Mouse (Mus musculus) adrenal gland, adult 2 months (tissue): Measurements from ENCODE around the gene Nat10. TPM values are rescaled to one million over a fixed set of nuclear protein-coding genes. Genes with fewer than 3 reads are reported as not detected.

Experiments used
- DNase-seq: peaks from one replicate; pipeline ENCODE4 v3.0.0; 2021
- polyA plus RNA-seq: library from polyadenylated mRNA; depleted of rRNA; stranded (reverse); fragments of >200 nt; gene quantifications from 2 replicates; pipeline ENCODE4 v1.2.3, GENCODE M21; 2012
- total RNA-seq, 2 experiments: library from RNA; stranded (reverse); gene quantifications; 2 replicates each; pipeline ENCODE4 v1.2.3; 2021

Gene Nat10
- total and polyA plus RNA-seq, 3 experiments: 38.5 to 58.2 (median 56.8) TPM

GRCm38 (mm10) chr2:103691278-103691677 is 69.8 kb downstream of the Nat10 start:
- DNase-seq: no peak

DNA sequence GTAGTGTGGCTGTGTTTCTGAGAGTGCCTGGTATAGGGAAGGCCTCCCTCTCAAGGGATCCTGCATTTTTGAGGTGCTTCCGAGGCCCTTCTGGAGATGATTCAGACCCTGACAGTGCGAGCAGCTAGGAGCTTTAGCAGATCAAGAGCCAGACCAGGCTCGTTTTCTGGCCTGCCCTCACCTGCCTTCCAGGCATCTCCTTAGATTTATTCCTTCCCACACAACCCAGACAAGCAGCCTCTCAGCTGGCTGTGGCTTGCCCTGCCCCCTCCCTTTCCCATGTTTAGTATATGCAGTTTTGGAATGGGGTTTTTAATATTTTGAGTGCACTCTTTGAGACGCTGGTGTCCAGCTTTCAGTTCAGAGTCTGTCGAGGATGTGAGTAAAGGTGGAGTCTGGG is 70.2 kb downstream of the Nat10 start:
- DNase-seq: no peak

- DNase-seq: no peak
Observed at GRCm38 (mm10) chr2:103690425-103690824, 70.6 kb downstream of the Nat10 start.

GRCm38 (mm10) chr2:103687888-103688287 is 73.2 kb downstream of the Nat10 start:
- DNase-seq: no peak

DNA sequence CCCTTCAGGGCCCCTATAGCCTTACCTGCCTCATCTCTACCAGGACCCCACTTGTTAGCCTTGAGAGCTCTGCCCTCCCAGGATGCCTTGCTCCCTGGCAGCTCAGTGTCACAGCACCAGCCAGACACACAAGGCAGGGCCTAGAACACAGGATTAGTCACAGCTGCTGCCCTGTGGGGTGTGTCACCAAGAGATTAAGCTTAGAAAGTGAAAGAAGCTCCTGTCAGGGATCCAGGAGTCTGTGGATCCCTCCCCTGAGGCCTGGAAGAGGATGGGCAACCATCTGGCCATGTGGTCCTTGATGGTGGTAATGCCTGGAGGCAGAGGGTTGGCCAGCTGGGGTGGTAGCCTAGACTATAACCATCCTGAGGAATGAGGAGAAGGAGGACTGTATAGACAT is 73.9 kb downstream of the Nat10 start:
- DNase-seq: peak; percentile 42

GRCm38 (mm10) chr2:103685581-103685980 is 75.5 kb downstream of the Nat10 start:
- no peak for DNase-seq

- DNase-seq: no peak
Observed at GRCm38 (mm10) chr2:103684926-103685577, 76.0 kb downstream of the Nat10 start.

GRCm38 (mm10) chr2:103684431-103684830 is 76.6 kb downstream of the Nat10 start:
- DNase-seq: no peak

DNA sequence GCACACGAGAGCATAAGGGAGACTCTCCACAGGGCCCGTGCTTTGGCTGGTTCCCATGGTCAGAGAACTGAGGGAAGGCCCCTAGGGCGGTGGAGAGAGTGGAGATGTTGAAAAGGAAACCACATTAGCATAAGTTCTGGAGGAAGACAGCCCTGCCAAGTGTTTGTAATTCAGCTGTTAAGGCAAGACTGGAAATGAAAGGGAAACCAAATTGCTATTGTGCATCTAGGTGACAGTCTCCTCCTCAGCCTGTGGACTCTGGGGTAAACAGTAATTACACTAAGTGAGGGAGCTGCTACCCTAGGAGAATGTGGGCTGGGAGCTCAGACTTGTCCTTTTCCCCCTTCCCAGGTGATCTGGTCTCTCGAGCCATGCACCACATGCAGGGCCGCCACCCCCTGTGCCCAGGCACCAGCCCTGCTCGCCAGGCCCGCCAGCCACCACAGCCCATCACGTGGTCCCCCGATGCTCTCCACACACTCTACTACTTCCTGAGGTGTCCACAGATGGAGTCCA is 78.1 kb downstream of the Nat10 start:
- no peak for DNase-seq

DNA sequence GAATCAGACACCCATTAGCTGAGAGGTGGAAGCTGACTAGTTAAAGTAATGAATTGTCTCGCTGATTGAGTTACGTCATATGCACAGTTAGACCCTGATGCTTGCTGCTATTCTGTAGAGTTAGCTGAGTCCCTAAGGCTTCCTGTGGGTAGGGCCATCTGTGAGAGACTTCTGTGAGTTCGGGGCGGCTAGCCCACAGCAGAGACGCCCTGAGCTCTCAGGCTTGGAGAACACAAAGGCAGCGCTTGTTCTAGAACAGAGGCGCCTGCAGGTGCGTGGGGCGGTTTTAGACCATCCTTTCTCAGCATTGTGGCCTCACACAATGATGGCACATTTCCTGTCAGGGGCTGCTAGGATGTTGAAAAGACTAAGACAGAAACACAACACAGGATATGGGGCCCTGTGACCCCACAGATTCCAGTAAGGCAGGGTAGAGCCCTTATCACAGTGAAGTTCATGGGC is 78.8 kb downstream of the Nat10 start:
- no peak for DNase-seq

GRCm38 (mm10) chr2:103681149-103681548 is 79.9 kb downstream of the Nat10 start:
- no peak for DNase-seq

- no peak for DNase-seq
Observed at GRCm38 (mm10) chr2:103680364-103681110, 80.5 kb downstream of the Nat10 start.

DNA sequence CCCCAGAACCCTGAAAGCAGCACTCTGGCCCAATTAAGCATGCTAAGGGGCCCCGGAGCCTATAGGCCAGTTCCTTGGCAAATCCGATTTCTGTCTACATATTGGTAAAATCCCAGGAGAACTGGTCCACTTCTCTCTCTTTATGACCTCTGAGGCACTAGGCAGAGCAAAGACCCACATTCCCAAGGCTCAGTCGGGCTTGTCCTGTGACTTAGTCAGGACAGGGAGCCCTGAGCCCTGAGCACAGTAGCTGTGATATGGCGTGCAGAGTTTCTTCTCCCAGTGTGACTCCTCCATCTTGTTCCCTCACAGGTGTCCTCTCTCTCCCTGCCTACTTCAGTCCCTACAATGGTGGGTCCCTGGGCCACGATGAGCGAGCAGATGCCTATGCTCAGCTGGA is 82.6 kb downstream of the Nat10 start:
- no peak for DNase-seq

- peak; percentile 34 for DNase-seq
Observed at GRCm38 (mm10) chr2:103677614-103678369, 83.3 kb downstream of the Nat10 start.

DNA sequence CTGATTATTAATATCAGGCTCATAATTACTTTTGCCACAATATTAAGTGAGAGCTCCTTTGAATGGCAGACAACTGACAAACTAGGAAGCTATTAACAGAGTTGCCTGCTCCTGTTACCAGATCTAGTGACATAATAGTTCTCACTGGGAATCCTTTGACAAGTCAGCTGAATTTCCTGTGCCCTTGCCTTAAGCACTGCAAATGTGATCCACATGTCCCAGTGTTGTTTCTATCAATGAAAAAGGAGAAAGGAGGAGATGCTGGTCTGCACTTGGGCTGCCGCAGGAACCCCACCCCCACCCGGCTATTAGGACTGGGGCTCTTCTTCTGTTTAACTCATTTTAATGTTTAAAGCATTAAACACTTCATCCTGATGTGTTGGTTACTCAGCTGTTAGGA is 84.3 kb downstream of the Nat10 start:
- no peak for DNase-seq

GRCm38 (mm10) chr2:103675391-103675790 is 85.7 kb downstream of the Nat10 start:
- peak; percentile 60 for DNase-seq

DNA sequence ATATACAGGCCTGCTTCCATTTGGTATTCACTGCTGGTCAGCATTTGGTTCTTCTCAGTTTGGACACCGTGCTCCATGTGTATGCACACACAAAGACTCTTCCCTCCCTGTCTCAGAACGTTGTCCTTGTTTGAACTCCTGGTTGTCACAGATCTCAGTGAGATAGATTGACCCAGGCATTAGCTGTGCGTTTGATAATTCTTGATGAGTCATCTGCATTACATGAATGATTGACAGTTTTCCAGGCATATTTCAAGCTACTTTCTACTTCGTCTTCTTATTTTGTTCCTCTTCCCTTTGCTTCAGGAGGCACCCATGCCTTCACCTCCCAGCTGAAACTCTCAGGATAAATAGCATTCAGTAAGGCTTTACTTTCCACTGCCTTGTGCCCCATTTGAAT is 87.5 kb downstream of the Nat10 start:
- DNase-seq: no peak

- DNase-seq: no peak
Observed at GRCm38 (mm10) chr2:103672573-103673119, 88.4 kb downstream of the Nat10 start.
